In the genomic region with DNA sequence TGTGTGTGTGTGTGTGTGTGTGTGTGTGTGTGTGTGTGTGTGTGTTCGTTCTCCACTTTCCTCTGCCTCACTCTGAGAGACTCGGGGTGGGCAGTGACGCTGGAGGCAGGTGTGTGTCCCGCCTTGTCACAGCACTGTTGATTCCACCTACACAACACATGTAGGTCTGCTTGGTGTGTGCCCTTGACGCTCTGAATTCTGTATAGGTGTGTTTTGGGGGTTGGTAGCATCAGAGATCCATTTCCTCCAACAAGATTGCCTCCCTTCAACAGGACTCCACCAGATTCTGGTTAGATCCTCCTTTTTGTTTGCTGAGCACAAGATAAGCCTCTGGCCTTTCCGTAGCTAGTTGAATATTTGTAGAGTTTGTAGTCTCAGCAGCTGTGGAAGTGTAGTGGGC, we compare ENCODE assay signal across 8 mouse cellular contexts.
A peak's percentile ranks its signal among the peaks of the same experiment; 100 is the strongest.
DNase-seq lines count a peak whose midpoint lies in the region; ATAC-seq and TF ChIP-seq lines count a peak whose summit lies in the region.

No protein-coding gene starts in this region.

- H3K4me1 ChIP-seq in cerebellum, adult 2 months (ENCODE audit: control insufficient read depth, insufficient read depth, low read length): peaks cover 15% of the 10 kb centered on the region
- peaks cover 8% of the 10 kb centered on the region; the same call in 1 of the 2 replicates for H3K4me1 ChIP-seq in lung, embryonic 16.5 days (replicated peaks; ENCODE audit: control insufficient read depth, insufficient read depth, low read length)
- peaks cover 19% of the 10 kb centered on the region for H3K4me1 ChIP-seq in hindbrain, embryonic 13.5 days (replicated peaks)
- H3K4me1 ChIP-seq in neural tube, embryonic 15.5 days: peaks cover 22% of the 10 kb centered on the region

- no peaks in the 10 kb centered on the region for H3K36me3 ChIP-seq in lung, embryonic 16.5 days (ENCODE audit: control insufficient read depth, insufficient read depth, low read length)
- no peaks in the 10 kb centered on the region for H3K36me3 ChIP-seq in hindbrain, embryonic 13.5 days
- no peaks in the 10 kb centered on the region for H3K36me3 ChIP-seq in neural tube, embryonic 15.5 days

- no peak for ATAC-seq in lung, embryonic 16.5 days (ENCODE audit: low read depth)
- no peak for ATAC-seq in hindbrain, embryonic 13.5 days (ENCODE audit: low FRiP score)
- no peak for ATAC-seq in neural tube, embryonic 15.5 days (ENCODE audit: low FRiP score)

- peak; percentile 47 to 57 for DNase-seq in cerebellum, adult 2 months
- DNase-seq in cerebellum, postnatal 4 days (ENCODE audit: low spot score in 2 of 2): no peak
- no peak for DNase-seq in lung, postnatal 4 days
- no peak for DNase-seq in adrenal gland, postnatal 10 days
- no peak for DNase-seq in left cerebral cortex, adult 11 months (ENCODE audit: low spot score)

- WGBS in cerebellum, adult 2 months: 12% methylated on average over 6 of the region's 6 CpGs
- 43% methylated on average over 6 of the region's 6 CpGs for WGBS in lung, embryonic 16.5 days
- WGBS in hindbrain, embryonic 13.5 days: 66% methylated on average over 6 of the region's 6 CpGs
- WGBS in neural tube, embryonic 15.5 days: 69% methylated on average over 6 of the region's 6 CpGs

- TF ChIP-seq CTCF in cerebellum, adult 2 months (IDR thresholded peaks at IDR 0.05; ENCODE audit: borderline replicate concordance, insufficient read depth, low read depth, low read length): no peak

- H3K9me3 ChIP-seq in lung, embryonic 16.5 days (ENCODE audit: control insufficient read depth, low read length): no peaks in the 10 kb centered on the region
- no peaks in the 10 kb centered on the region for H3K9me3 ChIP-seq in hindbrain, embryonic 13.5 days
- no peaks in the 10 kb centered on the region for H3K9me3 ChIP-seq in neural tube, embryonic 15.5 days (replicated peaks)

- peak overlapping the region; percentile 79 for H3K4me3 ChIP-seq in cerebellum, adult 2 months (replicated peaks; ENCODE audit: insufficient read depth, low read depth, low read length)
- peak overlapping the region; percentile 55; the same call in 1 of the 2 replicates for H3K4me3 ChIP-seq in lung, embryonic 16.5 days (ENCODE audit: low read length)
- H3K4me3 ChIP-seq in hindbrain, embryonic 13.5 days: peak overlapping the region; percentile 58
- peak overlapping the region; percentile 58 for H3K4me3 ChIP-seq in neural tube, embryonic 15.5 days (replicated peaks)

- TF ChIP-seq POLR2A in cerebellum, adult 2 months (IDR thresholded peaks at IDR 0.05; ENCODE audit: borderline replicate concordance, insufficient read depth, low read length): no peak

- peak overlapping the region; percentile 81 for H3K27ac ChIP-seq in cerebellum, adult 2 months (ENCODE audit: insufficient read depth, low read length)
- H3K27ac ChIP-seq in lung, embryonic 16.5 days (ENCODE audit: low read length): no peak overlapping the region
- H3K27ac ChIP-seq in hindbrain, embryonic 13.5 days: no peak overlapping the region
- no peak overlapping the region for H3K27ac ChIP-seq in neural tube, embryonic 15.5 days (replicated peaks)

- peak overlapping the region; percentile 33 for H3K4me2 ChIP-seq in lung, embryonic 16.5 days (ENCODE audit: low read depth, low read length)
- peak overlapping the region; percentile 92 for H3K4me2 ChIP-seq in hindbrain, embryonic 13.5 days
- peak overlapping the region; percentile 97 for H3K4me2 ChIP-seq in neural tube, embryonic 15.5 days

- no peak overlapping the region for H3K9ac ChIP-seq in lung, embryonic 16.5 days (ENCODE audit: low read length)
- no peak overlapping the region for H3K9ac ChIP-seq in hindbrain, embryonic 13.5 days
- H3K9ac ChIP-seq in neural tube, embryonic 15.5 days (replicated peaks): no peak overlapping the region

- no peaks in the 10 kb centered on the region for H3K27me3 ChIP-seq in cerebellum, adult 2 months (ENCODE audit: control insufficient read depth, insufficient read depth, low read length)
- no peaks in the 10 kb centered on the region for H3K27me3 ChIP-seq in lung, embryonic 16.5 days (ENCODE audit: control insufficient read depth, insufficient read depth, low read depth, low read length)
- H3K27me3 ChIP-seq in hindbrain, embryonic 13.5 days: peaks cover 42% of the 10 kb centered on the region
- peaks cover 24% of the 10 kb centered on the region for H3K27me3 ChIP-seq in neural tube, embryonic 15.5 days (replicated peaks)

Comparison
In these comparisons a context has a peak if more than half of its experiments do, and no peak if none do; other contexts are left out.
1. DNase-seq: peak in cerebellum, adult 2 months (2 of 2); none in cerebellum, postnatal 4 days (0 of 2), lung, postnatal 4 days (0 of 2), adrenal gland, postnatal 10 days (single experiment) and left cerebral cortex, adult 11 months (single experiment).
2. H3K4me2 ChIP-seq: peak in every context shown above with its lines; median percentile 97 in neural tube, embryonic 15.5 days; 92 in hindbrain, embryonic 13.5 days; 33 in lung, embryonic 16.5 days.
3. Peak in every context shown above with its lines, with median percentiles within 50 percentile points of each other: H3K4me3 ChIP-seq.